Mouse (Mus musculus) heart, embryonic 13.5 days (tissue): Measurements from ENCODE around the gene E130114P18Rik. TPM values are rescaled to one million over a fixed set of nuclear protein-coding genes. Genes with fewer than 3 reads are reported as not detected.

ENCODE experiments used
- ATAC-seq: fragments of 200-750 bp; cut with Nextera tagmentation; 2 replicates; pipeline ENCODE4 v1.8.0; 2017; ENCODE audit warnings: moderate TSS enrichment; ENCODE audit not compliant: insufficient number of reproducible peaks, low FRiP score, low TSS enrichment; ENCODE audit errors: extremely low read depth
- H3K27ac ChIP-seq: fragments of 300-500 bp; sonication (generic); replicated peaks from 2 replicates; pipeline ENCODE4 v1.5.1; 2015; ENCODE audit warnings: moderate library complexity, mild to moderate bottlenecking, inconsistent platforms
- H3K27me3 ChIP-seq: fragments of 300-500 bp; sonication (generic); replicated peaks from 2 replicates; pipeline ENCODE4 v1.6.1; 2015; ENCODE audit warnings: mild to moderate bottlenecking, inconsistent platforms
- H3K36me3 ChIP-seq: fragments of 300-500 bp; sonication (generic); 2 replicates; pipeline ENCODE4 v1.6.1; 2015; ENCODE audit warnings: mild to moderate bottlenecking, inconsistent platforms
- H3K4me1 ChIP-seq: fragments of 300-500 bp; sonication (generic); 2 replicates; pipeline ENCODE4 v1.6.1; 2015; ENCODE audit warnings: inconsistent platforms
- H3K4me2 ChIP-seq: fragments of 300-500 bp; sonication (generic); 2 replicates; pipeline ENCODE4 v1.6.1; 2015; ENCODE audit warnings: inconsistent platforms, mild to moderate bottlenecking, moderate library complexity
- H3K4me3 ChIP-seq: fragments of 300-500 bp; sonication (generic); 2 replicates; pipeline ENCODE4 v1.5.1; 2015; ENCODE audit warnings: moderate library complexity, mild to moderate bottlenecking, inconsistent platforms
- H3K9ac ChIP-seq: fragments of 300-500 bp; sonication (generic); 2 replicates; pipeline ENCODE4 v1.6.1; 2015; ENCODE audit warnings: inconsistent platforms, mild to moderate bottlenecking, moderate library complexity
- H3K9me3 ChIP-seq: fragments of 300-500 bp; sonication (generic); 2 replicates; pipeline ENCODE4 v1.6.1; 2016; ENCODE audit warnings: inconsistent platforms
- WGBS: fragments of 180-500 bp; shearing (Covaris S2); methylation state at CpG from one replicate; pipeline ENCODE4 v1.1.7; 2015; ENCODE audit warnings: mixed read lengths; 5-methylcytosine and 5-hydroxymethylcytosine counted together
- polyA plus RNA-seq: library from polyadenylated mRNA; unstranded; fragments of >200 nt; fragmentation: Nextera tagmentation; extraction: Ambion mirVana; gene quantifications from 2 replicates; pipeline ENCODE4 v1.2.1, GENCODE M21; 2015

The E130114P18Rik gene
- 0.48 and 0.55 TPM in 2 replicates for polyA plus RNA-seq

- peak; percentile 39; the same call in 1 of the 2 replicates for ATAC-seq
- Histone ChIP-seq H3K27me3 (no peaks in the 10 kb centered on the region), H3K4me3 (peak within 1 kb of the TSS; percentile 97), H3K36me3 (peaks cover 4% of the 10 kb centered on the region), H3K9ac (peak within 1 kb of the TSS; percentile 100), H3K4me1 (peaks cover 40% of the 10 kb centered on the region), H3K4me2 (peak within 1 kb of the TSS; percentile 78), H3K9me3 (no peaks in the 10 kb centered on the region), H3K27ac (peak within 1 kb of the TSS; percentile 95)
- under 1% methylated on average over 37 of the region's 37 CpGs for WGBS
These were observed at the start of gene E130114P18Rik for GRCm38 (mm10) chr4:97777706-97778176. E130114P18Rik (minus strand) TSS chr4:97778078.

GRCm38 (mm10) chr4:97827115-97827514, 49.2 kb upstream of the E130114P18Rik start:
- no peaks in the 10 kb centered on the region for H3K27me3 ChIP-seq
- no peak overlapping the region for H3K4me3 ChIP-seq
- ATAC-seq: no peak
- no peaks in the 10 kb centered on the region for H3K9me3 ChIP-seq
- H3K9ac ChIP-seq: peak overlapping the region; percentile 37
- peak overlapping the region; percentile 14; the same call in 1 of the 2 replicates for H3K4me2 ChIP-seq
- peak overlapping the region; percentile 87 for H3K27ac ChIP-seq
- WGBS: 40% methylated on average over 6 of the region's 6 CpGs
- H3K36me3 ChIP-seq: peaks cover 13% of the 10 kb centered on the region
- H3K4me1 ChIP-seq: peaks cover 89% of the 10 kb centered on the region

- peak overlapping the region; percentile 50 for H3K9ac ChIP-seq
- no peak overlapping the region for H3K4me2 ChIP-seq
- peak overlapping the region; percentile 87 for H3K27ac ChIP-seq
- H3K27me3 ChIP-seq: no peaks in the 10 kb centered on the region
- peaks cover 85% of the 10 kb centered on the region for H3K4me1 ChIP-seq
- no peak for ATAC-seq
- WGBS: 59% methylated on average over 4 of the region's 4 CpGs
- no peak overlapping the region for H3K4me3 ChIP-seq
- H3K36me3 ChIP-seq: peaks cover 2% of the 10 kb centered on the region
- no peaks in the 10 kb centered on the region for H3K9me3 ChIP-seq
These were observed 48.0 kb upstream of the E130114P18Rik start for GRCm38 (mm10) chr4:97825841-97826240.

GRCm38 (mm10) chr4:97825432-97825831, 47.6 kb upstream of the E130114P18Rik start:
- no peak overlapping the region for H3K4me2 ChIP-seq
- H3K9ac ChIP-seq: peak overlapping the region; percentile 50; the same call in 1 of the 2 replicates
- ATAC-seq: no peak
- H3K27ac ChIP-seq: peak overlapping the region; percentile 87
- 47% methylated on average over 4 of the region's 4 CpGs for WGBS
- H3K27me3 ChIP-seq: no peaks in the 10 kb centered on the region
- no peak overlapping the region for H3K4me3 ChIP-seq
- no peaks in the 10 kb centered on the region for H3K9me3 ChIP-seq
- peaks cover 85% of the 10 kb centered on the region for H3K4me1 ChIP-seq
- no peaks in the 10 kb centered on the region; the same call in 1 of the 2 replicates for H3K36me3 ChIP-seq

GRCm38 (mm10) chr4:97824451-97824850, 46.6 kb upstream of the E130114P18Rik start:
- H3K4me1 ChIP-seq: peaks cover 80% of the 10 kb centered on the region
- H3K4me3 ChIP-seq: no peak overlapping the region
- H3K27ac ChIP-seq: peak overlapping the region; percentile 57
- no peak overlapping the region for H3K4me2 ChIP-seq
- WGBS: 56% methylated on average over 4 of the region's 4 CpGs
- no peak for ATAC-seq
- peak overlapping the region; percentile 29; the same call in 1 of the 2 replicates for H3K9ac ChIP-seq
- no peaks in the 10 kb centered on the region; the same call in 1 of the 2 replicates for H3K36me3 ChIP-seq
- no peaks in the 10 kb centered on the region for H3K27me3 ChIP-seq
- no peaks in the 10 kb centered on the region for H3K9me3 ChIP-seq

- Histone ChIP-seq H3K27ac (peak overlapping the region; percentile 57; the same call in 1 of the 2 replicates), H3K9me3 (no peaks in the 10 kb centered on the region), H3K4me3 (no peak overlapping the region), H3K27me3 (no peaks in the 10 kb centered on the region), H3K4me2 (no peak overlapping the region), H3K4me1 (peaks cover 85% of the 10 kb centered on the region), H3K36me3 (no peaks in the 10 kb centered on the region; the same call in 1 of the 2 replicates), H3K9ac (no peak overlapping the region)
- 75% methylated on average over 6 of the region's 6 CpGs for WGBS
- no peak for ATAC-seq
These were observed 45.6 kb upstream of the E130114P18Rik start for GRCm38 (mm10) chr4:97823512-97823911.

- Histone ChIP-seq H3K4me1 (peaks cover 83% of the 10 kb centered on the region), H3K9ac (no peak overlapping the region), H3K36me3 (no peaks in the 10 kb centered on the region; the same call in 1 of the 2 replicates), H3K9me3 (no peaks in the 10 kb centered on the region), H3K4me3 (no peak overlapping the region), H3K4me2 (no peak overlapping the region), H3K27me3 (no peaks in the 10 kb centered on the region), H3K27ac (no peak overlapping the region)
- 68% methylated on average over 4 of the region's 4 CpGs for WGBS
- no peak for ATAC-seq
These were observed 43.8 kb upstream of the E130114P18Rik start for GRCm38 (mm10) chr4:97821556-97822251.

- Histone ChIP-seq H3K27me3 (no peaks in the 10 kb centered on the region), H3K9me3 (no peaks in the 10 kb centered on the region), H3K4me3 (no peak overlapping the region), H3K9ac (no peak overlapping the region), H3K4me2 (no peak overlapping the region), H3K4me1 (peaks cover 81% of the 10 kb centered on the region), H3K36me3 (peaks cover 3% of the 10 kb centered on the region), H3K27ac (no peak overlapping the region)
- no peak for ATAC-seq
- WGBS: 67% methylated on average over 4 of the region's 4 CpGs
These were observed 42.8 kb upstream of the E130114P18Rik start for GRCm38 (mm10) chr4:97820474-97821259.

GRCm38 (mm10) chr4:97819101-97819500, 41.2 kb upstream of the E130114P18Rik start:
- Histone ChIP-seq H3K4me1 (peaks cover 80% of the 10 kb centered on the region), H3K4me3 (no peak overlapping the region), H3K27ac (peak overlapping the region; percentile 5; the same call in 1 of the 2 replicates), H3K36me3 (peaks cover 3% of the 10 kb centered on the region), H3K9me3 (no peaks in the 10 kb centered on the region), H3K4me2 (no peak overlapping the region), H3K27me3 (no peaks in the 10 kb centered on the region), H3K9ac (no peak overlapping the region)
- WGBS: 80% methylated on average over 8 of the region's 8 CpGs
- ATAC-seq: no peak

- Histone ChIP-seq H3K4me3 (no peak overlapping the region), H3K9me3 (no peaks in the 10 kb centered on the region), H3K4me1 (peaks cover 80% of the 10 kb centered on the region), H3K4me2 (no peak overlapping the region), H3K27me3 (no peaks in the 10 kb centered on the region), H3K27ac (peak overlapping the region; percentile 56), H3K36me3 (peaks cover 3% of the 10 kb centered on the region), H3K9ac (no peak overlapping the region)
- ATAC-seq: no peak
- WGBS: 59% methylated on average over 3 of the region's 3 CpGs
These were observed 40.6 kb upstream of the E130114P18Rik start for GRCm38 (mm10) chr4:97818498-97818897.

GRCm38 (mm10) chr4:97817741-97818140, 39.9 kb upstream of the E130114P18Rik start:
- Histone ChIP-seq H3K4me1 (peaks cover 81% of the 10 kb centered on the region), H3K4me3 (no peak overlapping the region), H3K4me2 (no peak overlapping the region), H3K9me3 (no peaks in the 10 kb centered on the region), H3K9ac (no peak overlapping the region), H3K27ac (peak overlapping the region; percentile 56), H3K27me3 (no peaks in the 10 kb centered on the region), H3K36me3 (peaks cover 3% of the 10 kb centered on the region)
- no peak for ATAC-seq
- 74% methylated on average over 1 of the region's 1 CpGs for WGBS
